Mouse (Mus musculus) ES-E14 (cell line): Measurements from ENCODE around the gene Rnf144b. TPM values are rescaled to one million over a fixed set of nuclear protein-coding genes. Genes with fewer than 3 reads are reported as not detected.

Experiments
- DNase-seq: peaks from one replicate; pipeline ENCODE4 v3.0.0-alpha.2; 2013; ENCODE audit warnings: low read depth, low spot score
- H3K27ac ChIP-seq: 2 replicates; pipeline ENCODE4 v1.5.1; 2012; ENCODE audit warnings: low read depth, mild to moderate bottlenecking, low read length, moderate library complexity, mixed read lengths; ENCODE audit not compliant: poor library complexity, insufficient read depth, severe bottlenecking
- H3K36me3 ChIP-seq: 2 replicates; pipeline ENCODE4 v1.6.1; 2012; ENCODE audit warnings: mild to moderate bottlenecking, low read length, moderate library complexity, mixed read lengths; ENCODE audit not compliant: control insufficient read depth, poor library complexity, insufficient read depth, severe bottlenecking
- H3K4me1 ChIP-seq, 2 experiments: fragments of 150-350 bp in 1 of 2; sonication (generic) in 1 of 2; 2 replicates each; pipeline ENCODE4 v1.6.1; 2012; ENCODE audit warnings: low read length in 2 of 2, mild to moderate bottlenecking in 1 of 2, mixed read lengths in 1 of 2; ENCODE audit not compliant: control insufficient read depth in 2 of 2, insufficient read depth in 2 of 2, poor library complexity in 1 of 2
- H3K4me3 ChIP-seq, 2 experiments: fragments of 150-350 bp in 1 of 2; sonication (generic) in 1 of 2; 2 replicates each; pipeline ENCODE4 v1.5.1; 2012; ENCODE audit warnings: low read length in 2 of 2, low read depth in 1 of 2, mild to moderate bottlenecking in 1 of 2, mixed read lengths in 1 of 2; ENCODE audit not compliant: insufficient read depth in 1 of 2, poor library complexity in 1 of 2, severe bottlenecking in 1 of 2
- H3K9ac ChIP-seq: 2 replicates; pipeline ENCODE4 v1.6.1; 2012; ENCODE audit warnings: low read depth, mild to moderate bottlenecking, low read length, mixed read lengths; ENCODE audit not compliant: poor library complexity, insufficient read depth, severe bottlenecking
- H3K9me3 ChIP-seq: fragments of 150-350 bp; sonication (generic); 2 replicates; pipeline ENCODE4 v1.6.1; 2012; ENCODE audit warnings: low read depth, mild to moderate bottlenecking, low read length; ENCODE audit not compliant: control insufficient read depth, insufficient read depth
- CHD2 ChIP-seq: IDR thresholded peaks from 2 replicates; pipeline ENCODE4 v1.6.1; 2014; ENCODE audit warnings: mild to moderate bottlenecking, low read depth, low read length, inconsistent platforms
- HCFC1 ChIP-seq: IDR thresholded peaks from 2 replicates; pipeline ENCODE4 v1.6.1; 2012; ENCODE audit warnings: low read length, inconsistent platforms, borderline replicate concordance; ENCODE audit not compliant: insufficient read depth
- MAFK ChIP-seq: IDR thresholded peaks from 2 replicates; pipeline ENCODE4 v1.6.1; 2014; ENCODE audit warnings: mild to moderate bottlenecking, low read depth, low read length, inconsistent platforms; ENCODE audit not compliant: insufficient read depth
- ZC3H11A ChIP-seq: IDR thresholded peaks from 2 replicates; pipeline ENCODE4 v1.6.1; 2012; ENCODE audit warnings: low read depth, mild to moderate bottlenecking, inconsistent platforms, low read length, borderline replicate concordance
- ZNF384 ChIP-seq: IDR thresholded peaks from 2 replicates; pipeline ENCODE4 v1.6.1; 2012; ENCODE audit warnings: low read depth, low read length, inconsistent platforms
- in situ Hi-C, 2 experiments: fragments of 600-800 bp; cut with MboI; formaldehyde crosslinking; loops; one replicate each; pipeline ENCODE4 v1.15.1; 2025; ENCODE audit warnings: low sequenced_read_pairs in 2 of 2, inconsistent platforms in 1 of 2; ENCODE audit not compliant: unreplicated experiment in 2 of 2
- total RNA-seq: library from RNA; depleted of rRNA; stranded (reverse); fragments of 300-350 nt; gene quantifications from 2 replicates; pipeline ENCODE4 v1.2.3, GENCODE M21; 2012

Gene Rnf144b
- total RNA-seq, 1 experiment: 1.2 TPM

GRCm38 (mm10) chr13:47244771-47245170, 122.3 kb downstream of the Rnf144b start:
- Histone ChIP-seq H3K4me3 (no peak overlapping the region), H3K4me1 (no peaks in the 10 kb centered on the region), H3K9me3 (no peaks in the 10 kb centered on the region), H3K9ac (no peak overlapping the region), H3K27ac (no peak overlapping the region), H3K36me3 (no peaks in the 10 kb centered on the region)
- in situ Hi-C loops: no loop called here
- TF ChIP-seq CHD2 (no peak), HCFC1 (no peak), ZC3H11A (no peak), ZNF384 (no peak), MAFK (no peak)
- DNase-seq: no peak

DNA sequence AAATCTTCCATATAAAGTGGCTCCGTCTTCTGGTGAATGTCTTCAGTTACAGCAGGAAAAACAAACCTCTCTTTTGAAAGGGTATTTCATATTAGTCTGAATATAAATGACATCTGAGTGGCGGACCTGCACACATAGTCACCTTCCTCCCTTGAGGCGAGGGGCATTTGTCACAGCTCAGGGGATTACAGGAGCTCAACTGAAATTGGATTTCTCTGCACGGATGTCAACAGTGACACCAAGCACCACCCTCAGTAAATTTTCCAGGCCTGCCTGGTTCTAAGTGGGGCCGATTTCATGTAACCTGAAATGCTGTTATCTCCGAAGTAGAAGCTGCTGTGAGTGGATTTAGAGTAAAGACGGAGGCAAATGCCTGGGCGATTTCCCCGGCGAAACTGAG, 124.0 kb downstream of the Rnf144b start:
- in situ Hi-C loops: no loop called here
- no peak overlapping the region for H3K9ac ChIP-seq
- H3K9me3 ChIP-seq: no peaks in the 10 kb centered on the region
- H3K4me1 ChIP-seq: no peaks in the 10 kb centered on the region
- H3K27ac ChIP-seq: no peak overlapping the region
- H3K36me3 ChIP-seq: no peaks in the 10 kb centered on the region
- DNase-seq: no peak
- TF ChIP-seq MAFK (no peak), ZNF384 (no peak), HCFC1 (no peak), CHD2 (no peak), ZC3H11A (no peak)
- H3K4me3 ChIP-seq: no peak overlapping the region

DNA sequence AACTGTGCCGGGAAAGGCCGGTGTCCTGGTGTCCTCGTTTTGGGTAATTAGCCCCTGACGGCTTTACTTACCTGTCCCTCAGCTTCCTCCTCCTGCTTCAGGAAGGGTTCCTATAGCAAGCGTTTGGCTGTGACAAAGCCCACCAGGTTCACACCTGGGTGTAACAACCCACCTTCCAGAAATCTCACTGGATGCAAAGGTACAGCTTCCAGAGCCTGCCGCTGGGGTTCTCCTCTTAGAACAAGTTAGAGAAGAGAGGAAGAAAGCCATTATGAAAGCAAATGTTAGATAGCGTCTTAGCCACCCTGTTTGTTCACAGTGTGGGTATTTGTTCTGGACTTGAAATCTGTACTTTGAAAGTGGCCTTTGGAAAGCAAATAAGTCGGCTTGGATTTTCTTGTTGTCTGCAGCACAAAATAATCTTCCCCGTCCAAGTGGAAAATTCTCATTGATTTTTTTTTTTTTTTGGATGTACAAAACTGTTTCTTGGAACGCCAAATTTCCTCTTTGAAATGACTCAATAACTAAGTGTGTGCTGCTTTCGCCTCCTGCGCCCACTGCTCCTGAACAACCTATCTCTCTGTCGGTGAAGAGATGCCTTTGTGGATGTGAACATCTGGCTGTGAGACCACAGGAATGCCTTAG, 124.8 kb downstream of the Rnf144b start:
- Histone ChIP-seq H3K9me3 (no peaks in the 10 kb centered on the region), H3K4me3 (no peak overlapping the region)
- in situ Hi-C loops: no loop called here

DNA sequence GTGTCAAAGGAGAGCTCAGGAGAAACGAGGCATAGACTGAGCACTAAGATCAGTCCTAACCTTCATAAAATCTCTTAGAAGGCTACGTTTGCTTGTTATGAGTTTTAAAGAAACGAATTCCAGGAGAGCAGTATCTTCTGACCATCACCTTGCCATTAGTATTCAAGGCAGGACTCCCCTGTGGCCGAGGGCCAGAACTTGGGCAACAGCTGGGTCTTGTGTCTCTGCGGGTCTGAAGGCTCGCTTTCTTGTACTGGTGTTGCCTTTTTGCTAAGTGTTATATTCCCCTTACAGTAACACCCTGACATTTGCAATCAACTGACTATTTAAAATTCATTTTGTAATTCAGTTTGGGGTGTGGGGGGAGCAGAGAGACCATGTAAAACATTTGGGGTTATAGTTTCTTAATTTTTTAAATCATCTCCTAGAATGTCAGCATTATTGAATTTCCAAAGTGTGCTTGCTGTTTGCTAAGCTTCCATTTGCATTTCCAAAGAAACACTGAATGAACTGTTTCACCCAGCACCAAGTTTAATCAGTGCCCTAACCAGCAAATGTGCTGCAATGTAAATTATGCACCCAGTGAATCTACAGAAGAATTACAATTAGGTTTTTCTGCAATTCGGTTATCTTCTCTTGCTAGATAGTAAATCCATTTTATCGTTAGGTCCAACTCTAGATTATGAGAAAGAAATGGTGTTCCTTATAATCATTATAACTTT, 126.0 kb downstream of the Rnf144b start:
- in situ Hi-C loops: no loop called here
- H3K4me1 ChIP-seq: no peaks in the 10 kb centered on the region
- no peaks in the 10 kb centered on the region for H3K36me3 ChIP-seq
- no peak overlapping the region for H3K9ac ChIP-seq
- DNase-seq: no peak
- H3K27ac ChIP-seq: no peak overlapping the region
- H3K4me3 ChIP-seq: no peak overlapping the region
- no peak for TF ChIP-seq ZC3H11A
- TF ChIP-seq HCFC1: no peak
- TF ChIP-seq ZNF384: no peak
- H3K9me3 ChIP-seq: no peaks in the 10 kb centered on the region

More for the DNA sequence above, 124.8 kb downstream of the Rnf144b start:
- DNase-seq: no peak
- Histone ChIP-seq H3K27ac (no peak overlapping the region), H3K9ac (no peak overlapping the region), H3K4me1 (no peaks in the 10 kb centered on the region), H3K36me3 (no peaks in the 10 kb centered on the region)
- TF ChIP-seq HCFC1: no peak
- TF ChIP-seq ZNF384: no peak
- TF ChIP-seq MAFK: no peak
- no peak for TF ChIP-seq ZC3H11A
- TF ChIP-seq CHD2: no peak
